Mouse (Mus musculus): ENCODE data around the gene Prim2.

DNA sequence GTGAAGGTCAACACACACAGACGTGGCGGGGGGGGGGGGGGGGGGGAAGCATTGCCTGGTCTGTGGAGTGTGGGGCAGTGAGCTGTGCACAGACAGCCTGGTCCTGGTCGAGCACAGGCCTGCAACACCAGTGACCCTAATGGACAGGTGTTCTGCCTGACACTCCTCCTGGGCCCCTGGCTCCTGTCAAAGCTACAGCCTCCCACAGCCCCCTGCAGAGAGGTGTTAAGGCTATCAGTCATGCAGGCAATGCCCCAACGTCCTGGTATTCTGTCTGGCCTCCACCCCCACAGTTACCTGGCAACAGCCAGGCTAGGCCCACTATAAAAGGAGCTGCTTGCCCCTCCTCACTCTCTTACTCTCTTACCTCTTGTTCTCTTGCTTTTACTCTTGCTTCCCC lies 10.8 kb upstream of the Prim2 start:
- TF ChIP-seq CTCF (conservative IDR thresholded peaks at IDR 0.05; ENCODE audit: low read length) (no peak), POU5F1 (IDR thresholded peaks at IDR 0.05; ENCODE audit: borderline replicate concordance, low read length) (no peak), NANOG (IDR thresholded peaks at IDR 0.05; ENCODE audit: borderline replicate concordance, low read length) (no peak)
